Mouse (Mus musculus) megakaryocyte-erythroid progenitor cell, adult 5-6 weeks (primary cell): Measurements from ENCODE around the gene Racgap1. TPM values are rescaled to one million over a fixed set of nuclear protein-coding genes. Genes with fewer than 3 reads are reported as not detected.

ENCODE experiments used
- ATAC-seq: replicated peaks from 2 replicates; pipeline ENCODE4 v1.8.0; 2016; ENCODE audit warnings: mild to moderate bottlenecking, inconsistent platforms; ENCODE audit not compliant: severe bottlenecking, poor library complexity, low FRiP score, low TSS enrichment
- total RNA-seq, 2 experiments: library from RNA; stranded (forward) in 1 of 2; stranded (reverse) in 1 of 2; fragments of 200-1000, 215-1000 nt in 1 of 2; fragments of >200 nt in 1 of 2; fragmentation: Nextera tagmentation in 1 of 2; gene quantifications; 2 replicates each; pipeline ENCODE4 v1.2.3; 2014 to 2017

Gene Racgap1
- 31.1 and 62.5 TPM in 2 replicates for total RNA-seq (2014; fragmentation: Nextera tagmentation)
- total RNA-seq (2017), result 38.5 and 45.9 TPM in 2 replicates

- peak; percentile 95 for ATAC-seq
These were observed at the start of gene Racgap1 for GRCm38 (mm10) chr15:99651163-99651872. Gene Racgap1 (minus strand): TSS chr15:99651656.

DNA sequence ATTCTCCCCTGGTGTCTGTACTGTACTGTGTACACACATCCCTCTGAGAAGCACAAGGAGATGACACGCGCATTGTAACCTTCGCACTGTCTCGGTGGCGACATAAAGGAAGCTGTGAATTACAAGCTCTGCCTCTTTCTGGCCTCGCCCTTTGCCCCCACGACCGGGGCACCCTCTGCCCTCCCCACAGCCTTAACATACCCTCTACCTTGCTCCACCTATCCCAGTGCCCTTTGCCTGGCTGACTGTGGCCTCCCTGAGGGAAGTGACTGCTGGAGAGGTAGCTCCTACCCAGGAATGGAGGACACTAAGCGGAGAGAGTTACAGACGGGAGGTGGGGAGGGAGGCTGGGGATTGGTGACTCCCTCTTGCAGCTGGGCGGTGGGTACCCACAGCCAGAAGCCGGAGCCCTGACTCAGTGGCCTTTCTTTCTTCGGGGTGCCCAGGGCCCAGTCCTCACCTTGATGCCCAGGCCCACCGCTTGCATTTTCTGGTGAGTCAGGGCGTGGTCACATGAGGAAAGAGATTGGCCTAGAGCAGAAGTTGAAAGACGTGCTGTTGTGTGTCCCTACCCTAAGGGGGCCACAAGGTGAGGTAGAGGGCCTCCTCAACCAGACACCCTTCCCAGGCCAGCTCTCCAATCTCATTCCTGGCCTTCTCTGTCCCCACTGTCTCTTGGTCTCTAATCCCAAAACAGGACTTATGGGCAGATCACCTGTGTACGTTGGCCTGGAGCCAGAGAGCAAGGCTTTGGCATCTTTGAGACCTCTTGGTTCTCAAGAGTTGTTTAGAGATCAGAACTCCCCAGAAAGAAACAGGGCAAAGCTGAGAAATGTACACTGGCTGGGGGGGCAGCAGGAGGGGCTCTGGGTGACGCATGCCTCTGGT is 49.0 kb upstream of the Racgap1 start:
- no peak for ATAC-seq

GRCm38 (mm10) chr15:99699715-99700114 is 48.3 kb upstream of the Racgap1 start:
- no peak for ATAC-seq

DNA sequence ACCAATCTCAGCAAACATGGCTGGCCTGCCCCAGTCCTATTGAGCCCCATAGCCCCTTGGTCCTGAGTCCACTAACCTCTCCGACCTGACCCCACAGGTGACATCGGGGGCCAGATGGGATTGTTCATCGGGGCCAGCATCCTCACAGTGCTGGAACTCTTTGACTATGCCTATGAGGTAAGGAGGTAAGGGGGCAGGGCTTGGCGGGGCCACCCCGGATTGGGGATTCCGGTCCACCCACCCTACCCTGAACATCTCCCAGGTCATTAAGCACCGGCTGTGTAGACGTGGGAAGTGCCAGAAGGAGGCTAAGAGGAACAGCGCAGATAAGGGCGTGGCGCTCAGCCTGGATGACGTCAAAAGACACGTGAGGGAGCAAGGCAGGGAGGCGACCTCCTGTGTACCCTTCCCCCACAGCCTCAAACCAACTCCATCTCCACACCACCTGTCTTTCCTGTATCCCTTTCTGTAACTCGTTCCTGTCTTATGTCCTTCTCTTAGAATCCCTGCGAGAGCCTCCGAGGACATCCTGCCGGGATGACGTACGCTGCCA is 47.2 kb upstream of the Racgap1 start:
- no peak for ATAC-seq

GRCm38 (mm10) chr15:99697309-99697708 is 45.9 kb upstream of the Racgap1 start:
- no peak for ATAC-seq

- no peak for ATAC-seq
These were observed 40.5 kb upstream of the Racgap1 start for GRCm38 (mm10) chr15:99691976-99692375.

- ATAC-seq, result no peak
These were observed 39.5 kb upstream of the Racgap1 start for GRCm38 (mm10) chr15:99690924-99691323.

DNA sequence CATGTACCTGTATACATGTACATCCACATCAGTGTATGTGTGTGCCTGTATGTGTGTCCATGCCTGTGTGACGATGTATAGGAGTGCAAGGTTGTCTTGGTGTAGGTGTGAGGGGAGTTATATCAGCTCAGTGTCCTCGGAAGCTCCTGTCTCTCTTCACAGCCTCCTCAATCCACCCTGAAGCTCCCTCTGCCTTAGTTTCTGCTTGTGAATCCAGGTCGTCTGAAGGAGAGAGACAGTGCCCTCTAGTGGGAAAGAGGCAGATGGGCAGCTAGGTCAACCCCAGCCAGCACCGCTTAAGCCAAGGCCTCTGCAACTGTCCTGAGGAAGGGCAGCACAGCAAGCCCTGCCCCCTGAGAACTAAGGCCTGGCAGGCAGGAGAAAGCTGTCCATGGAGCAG is 37.3 kb upstream of the Racgap1 start:
- peak; percentile 86 for ATAC-seq

GRCm38 (mm10) chr15:99684156-99684555 is 32.7 kb upstream of the Racgap1 start:
- ATAC-seq, result no peak

- ATAC-seq, result peak; percentile 34; the same call in 1 of the 2 replicates
These were observed 31.4 kb upstream of the Racgap1 start for GRCm38 (mm10) chr15:99682880-99683279.

GRCm38 (mm10) chr15:99679008-99679407 is 27.6 kb upstream of the Racgap1 start:
- ATAC-seq, result no peak

DNA sequence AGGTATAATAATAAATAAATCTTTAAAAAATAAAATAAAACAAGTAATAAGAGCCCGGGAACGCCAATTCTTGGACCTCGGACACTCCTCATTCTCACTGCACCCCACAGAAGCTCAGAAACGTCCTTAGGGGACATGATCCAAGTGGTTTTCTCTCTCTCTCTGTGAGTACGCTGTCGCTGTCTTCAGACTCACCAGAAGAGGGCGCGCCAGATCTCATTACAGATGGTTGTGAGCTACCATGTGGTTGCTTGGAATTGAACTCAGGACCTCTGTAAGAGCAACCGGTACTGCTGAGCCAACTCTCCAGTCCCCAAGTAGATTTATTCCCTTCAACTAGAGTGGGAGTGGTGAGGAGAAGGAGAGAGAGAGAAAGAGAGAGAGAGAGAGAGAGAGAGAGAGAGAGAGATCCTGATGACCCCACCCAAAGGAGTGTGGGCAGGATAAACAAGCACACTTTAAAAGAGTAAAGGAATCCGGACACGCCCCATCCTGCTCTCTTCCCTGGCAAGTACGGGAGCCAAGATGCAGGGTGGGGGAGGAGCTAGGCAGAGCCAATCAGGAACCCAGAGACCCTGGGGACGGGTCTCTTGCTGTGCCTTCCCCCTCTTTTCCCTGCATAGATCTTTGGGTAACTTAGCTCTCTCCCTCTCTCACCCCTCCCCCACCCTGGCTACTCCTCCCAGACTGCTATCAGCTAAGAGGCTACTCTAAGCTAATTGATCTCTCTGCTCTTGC is 26.8 kb upstream of the Racgap1 start:
- ATAC-seq, result no peak

GRCm38 (mm10) chr15:99677089-99677488 is 25.6 kb upstream of the Racgap1 start:
- ATAC-seq, result no peak

DNA sequence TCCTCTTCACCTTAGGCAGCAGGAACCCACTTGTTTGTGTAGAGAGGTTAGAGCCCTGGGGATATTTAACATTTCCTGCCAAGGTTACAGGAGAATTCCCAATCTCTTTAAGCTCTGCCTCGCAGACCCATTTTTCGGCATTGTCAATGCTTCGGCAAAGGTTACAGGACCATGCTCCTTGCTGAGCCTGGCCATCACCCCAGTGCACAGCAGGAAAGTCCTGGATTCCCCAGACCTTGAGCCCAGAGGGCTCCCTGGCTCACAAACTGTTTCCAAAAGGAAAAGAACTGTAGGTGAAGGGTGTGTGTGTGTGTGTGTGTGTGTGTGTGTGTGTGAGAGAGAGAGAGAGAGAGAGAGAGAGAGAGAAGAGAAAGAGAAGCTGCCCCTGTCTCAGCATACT is 23.4 kb upstream of the Racgap1 start:
- ATAC-seq, result no peak

DNA sequence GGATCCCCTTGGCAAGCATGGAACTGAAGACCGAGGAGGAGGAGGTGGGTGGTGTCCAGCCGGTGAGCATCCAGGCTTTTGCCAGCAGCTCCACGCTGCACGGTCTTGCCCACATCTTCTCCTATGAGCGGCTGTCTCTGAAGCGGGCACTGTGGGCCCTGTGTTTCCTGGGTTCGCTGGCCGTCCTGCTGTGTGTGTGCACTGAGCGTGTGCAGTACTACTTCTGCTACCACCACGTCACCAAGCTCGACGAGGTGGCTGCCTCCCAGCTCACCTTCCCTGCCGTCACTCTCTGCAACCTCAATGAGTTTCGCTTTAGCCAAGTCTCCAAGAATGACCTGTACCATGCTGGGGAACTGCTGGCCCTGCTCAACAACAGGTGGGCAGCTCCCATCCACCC is 20.3 kb upstream of the Racgap1 start:
- 0 out of 2 replicates have a peak, but pooled peaks have one; percentile 12 for ATAC-seq

DNA sequence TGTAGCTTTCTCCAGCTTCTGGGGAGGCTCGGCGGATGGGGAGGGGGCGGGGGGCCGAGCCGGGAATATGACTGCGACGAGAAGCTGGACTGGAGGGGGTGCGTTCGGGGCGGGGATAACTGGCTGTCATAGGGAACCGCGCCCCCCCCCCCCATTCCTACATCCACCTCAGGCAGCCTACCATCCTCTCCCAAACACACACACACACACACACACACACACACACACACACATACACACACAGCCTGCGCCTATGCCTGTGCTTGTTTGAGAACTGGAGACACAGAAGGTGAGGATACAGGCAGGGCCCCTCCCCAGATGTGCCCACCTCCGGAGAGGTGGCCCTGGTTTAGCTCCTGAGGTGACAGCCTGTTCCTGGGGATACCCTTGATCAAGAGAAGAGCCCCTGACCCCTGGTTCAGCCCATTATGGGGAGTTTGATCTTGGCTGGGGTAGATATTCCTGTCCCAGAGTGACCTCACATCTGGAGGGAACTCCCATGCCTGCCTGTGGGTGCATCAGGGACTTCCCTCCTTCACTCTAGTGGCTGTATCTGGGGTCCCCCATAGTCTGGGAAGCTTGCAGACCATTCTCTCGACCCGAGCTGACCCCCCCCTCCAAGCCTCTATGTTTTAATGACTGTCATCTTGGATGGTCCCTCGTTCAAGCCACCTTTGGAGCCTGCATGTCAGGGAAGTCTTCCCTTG is 19.7 kb upstream of the Racgap1 start:
- no peak for ATAC-seq

DNA sequence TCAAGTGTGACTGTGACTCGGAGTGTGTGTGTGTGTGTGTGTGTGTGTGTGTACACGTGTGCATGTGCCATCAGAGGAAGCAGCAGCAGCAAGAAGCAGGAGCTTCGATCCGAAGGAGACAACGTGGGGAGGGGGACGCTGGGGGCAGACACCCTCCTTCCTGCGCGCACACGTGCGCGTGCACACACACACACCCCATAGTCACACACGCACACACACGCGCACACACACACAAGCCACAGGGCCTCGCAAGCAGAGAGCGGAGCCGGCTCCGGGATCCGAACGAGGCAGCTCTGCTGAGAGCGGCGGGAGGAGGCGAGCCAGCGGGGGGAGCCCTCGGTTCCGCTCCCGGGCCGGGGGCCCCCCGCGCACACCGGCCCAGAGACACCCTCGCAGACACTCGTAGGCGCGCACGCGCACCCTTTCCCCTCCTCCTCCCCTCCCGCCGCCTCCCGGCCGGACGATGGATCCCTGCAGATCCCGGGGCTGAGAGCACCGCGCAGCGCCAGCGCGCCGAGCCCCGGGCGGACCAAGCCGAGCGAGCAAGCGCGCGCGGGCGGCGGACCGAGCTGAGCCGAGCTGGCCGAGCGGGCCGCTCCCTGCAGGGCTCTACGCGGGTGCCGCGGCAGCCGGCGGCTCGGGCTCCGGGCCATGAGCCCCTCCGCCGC is 18.8 kb upstream of the Racgap1 start, which contains the start of gene Asic1:
Gene Asic1, plus strand, starts transcription at position 215 of the 668 bp plus-strand sequence.
- ATAC-seq, result no peak

GRCm38 (mm10) chr15:99669392-99669791 is 17.9 kb upstream of the Racgap1 start:
- ATAC-seq, result no peak
